Mouse (Mus musculus) heart, embryonic 15.5 days (tissue): Measurements from ENCODE around the gene Arid5b. TPM values are rescaled to one million over a fixed set of nuclear protein-coding genes. Genes with fewer than 3 reads are reported as not detected.
A peak's percentile ranks its signal among the peaks of the same experiment; 100 is the strongest.

Experiments
- ATAC-seq: fragments of 200-750 bp; cut with Nextera tagmentation; replicated peaks from 2 replicates; pipeline ENCODE4 v1.8.0; 2017; ENCODE audit warnings: low read depth, moderate TSS enrichment; ENCODE audit not compliant: insufficient number of reproducible peaks, insufficient read depth, low FRiP score
- H3K27ac ChIP-seq: fragments of 300-500 bp; sonication (generic); 2 replicates; pipeline ENCODE4 v1.5.1; 2015; ENCODE audit warnings: mild to moderate bottlenecking, inconsistent platforms
- H3K27me3 ChIP-seq: fragments of 300-500 bp; sonication (generic); 2 replicates; pipeline ENCODE4 v1.6.1; 2015; ENCODE audit warnings: inconsistent platforms
- H3K36me3 ChIP-seq: fragments of 300-500 bp; sonication (generic); 2 replicates; pipeline ENCODE4 v1.6.1; 2015; ENCODE audit warnings: mild to moderate bottlenecking, inconsistent platforms
- H3K4me1 ChIP-seq: fragments of 300-500 bp; sonication (generic); replicated peaks from 2 replicates; pipeline ENCODE4 v1.6.1; 2015; ENCODE audit warnings: inconsistent platforms
- H3K4me2 ChIP-seq: fragments of 300-500 bp; sonication (generic); 2 replicates; pipeline ENCODE4 v1.6.1; 2015; ENCODE audit warnings: inconsistent platforms, mild to moderate bottlenecking, moderate library complexity
- H3K4me3 ChIP-seq: fragments of 300-500 bp; sonication (generic); 2 replicates; pipeline ENCODE4 v1.5.1; 2015; ENCODE audit warnings: mild to moderate bottlenecking, inconsistent platforms
- H3K9ac ChIP-seq: fragments of 300-500 bp; sonication (generic); 2 replicates; pipeline ENCODE4 v1.6.1; 2015; ENCODE audit warnings: mild to moderate bottlenecking, inconsistent platforms
- H3K9me3 ChIP-seq: fragments of 300-500 bp; sonication (generic); replicated peaks from 2 replicates; pipeline ENCODE4 v1.6.1; 2016; ENCODE audit warnings: inconsistent platforms
- WGBS: fragments of 180-500 bp; shearing (Covaris S2); methylation state at CpG from one replicate; pipeline ENCODE4 v1.1.7; 2015; ENCODE audit warnings: mixed read lengths; 5-methylcytosine and 5-hydroxymethylcytosine counted together
- polyA plus RNA-seq: library from polyadenylated mRNA; unstranded; fragments of >200 nt; fragmentation: Nextera tagmentation; extraction: Ambion mirVana; gene quantifications from 2 replicates; pipeline ENCODE4 v1.2.1, GENCODE M21; 2015

Gene Arid5b
- polyA plus RNA-seq, 1 experiment from 2014 or later = 21.5 TPM

DNA sequence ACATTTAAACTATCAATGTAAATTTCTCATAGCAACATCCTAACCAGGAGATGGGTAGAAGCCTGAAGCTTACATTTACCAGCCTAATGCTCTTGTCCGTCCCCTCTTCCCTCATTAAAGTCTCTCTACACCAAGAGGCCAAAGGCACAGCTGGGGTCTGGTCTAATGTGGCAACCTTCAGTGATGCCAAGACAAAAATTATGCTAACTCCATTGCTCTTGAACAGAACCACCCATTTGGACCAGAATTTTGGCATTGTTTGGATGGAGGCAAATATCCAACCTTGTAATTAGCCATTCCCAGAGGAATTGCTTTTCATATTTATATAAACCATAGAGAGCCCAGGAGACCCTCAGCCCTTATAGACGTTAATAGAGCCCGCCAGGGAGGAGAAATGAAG, 88.7 kb downstream of the Arid5b start:
- no peaks in the 10 kb centered on the region for H3K27me3 ChIP-seq
- no peaks in the 10 kb centered on the region for H3K9me3 ChIP-seq
- H3K4me1 ChIP-seq = peaks cover 16% of the 10 kb centered on the region
- H3K36me3 ChIP-seq = peaks cover 13% of the 10 kb centered on the region
- H3K9ac ChIP-seq = no peak overlapping the region
- WGBS = 84% methylated on average over 3 of the region's 3 CpGs
- ATAC-seq = no peak
- no peak overlapping the region for H3K27ac ChIP-seq
- H3K4me3 ChIP-seq = no peak overlapping the region
- H3K4me2 ChIP-seq = no peak overlapping the region

DNA sequence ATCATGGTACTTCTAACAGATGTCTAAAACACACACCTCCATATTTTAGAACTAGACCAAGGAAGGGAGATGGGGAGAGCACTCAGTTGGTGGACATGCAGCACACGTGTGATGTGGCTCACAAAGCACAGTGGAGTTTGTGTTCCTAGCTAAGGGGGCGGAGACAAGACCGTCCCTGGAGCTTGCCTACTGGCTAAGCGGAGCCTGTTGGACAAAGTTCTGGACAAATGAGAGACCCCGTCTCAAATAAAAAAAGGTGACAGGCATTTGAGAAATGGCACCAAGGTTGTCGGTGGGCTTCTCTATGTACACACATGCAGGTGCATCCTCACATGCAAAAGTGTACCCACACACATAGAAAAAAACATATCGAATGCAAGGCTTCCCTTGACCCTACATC, 95.4 kb downstream of the Arid5b start:
- WGBS = 94% methylated on average over 7 of the region's 7 CpGs
- H3K9ac ChIP-seq = no peak overlapping the region
- no peak for ATAC-seq

DNA sequence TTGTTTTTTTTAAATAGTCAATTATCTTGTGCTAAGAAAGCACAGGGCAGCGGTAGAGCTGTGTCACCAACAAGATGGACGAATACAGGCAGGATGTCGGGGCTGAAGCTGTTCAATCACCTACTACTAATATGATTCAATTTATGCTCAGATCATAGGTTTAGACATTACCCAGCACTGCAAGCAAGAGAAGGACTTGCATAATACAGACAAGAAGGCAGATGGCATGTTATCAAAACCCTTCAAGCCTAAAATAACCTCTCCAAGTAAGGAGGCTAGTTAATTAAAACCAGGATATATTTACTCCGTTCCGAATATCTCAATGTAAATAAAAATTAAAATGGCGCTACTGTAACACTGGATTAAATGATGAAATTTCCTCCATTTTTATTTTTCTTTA, 96.3 kb downstream of the Arid5b start:
- 70% methylated on average over 6 of the region's 6 CpGs for WGBS
- peaks cover 15% of the 10 kb centered on the region; the same call in 1 of the 2 replicates for H3K4me1 ChIP-seq
- H3K4me3 ChIP-seq = no peak overlapping the region
- H3K9me3 ChIP-seq = no peaks in the 10 kb centered on the region
- H3K4me2 ChIP-seq = no peak overlapping the region
- no peak for ATAC-seq
- no peaks in the 10 kb centered on the region for H3K27me3 ChIP-seq
- no peak overlapping the region for H3K9ac ChIP-seq
- H3K36me3 ChIP-seq = peaks cover 14% of the 10 kb centered on the region
- H3K27ac ChIP-seq = no peak overlapping the region

More for the DNA sequence above, 95.4 kb downstream of the Arid5b start:
- Histone ChIP-seq H3K36me3 (peaks cover 14% of the 10 kb centered on the region), H3K9me3 (no peaks in the 10 kb centered on the region), H3K27me3 (no peaks in the 10 kb centered on the region), H3K4me1 (peaks cover 15% of the 10 kb centered on the region; the same call in 1 of the 2 replicates), H3K4me3 (no peak overlapping the region), H3K27ac (no peak overlapping the region), H3K4me2 (no peak overlapping the region)

DNA sequence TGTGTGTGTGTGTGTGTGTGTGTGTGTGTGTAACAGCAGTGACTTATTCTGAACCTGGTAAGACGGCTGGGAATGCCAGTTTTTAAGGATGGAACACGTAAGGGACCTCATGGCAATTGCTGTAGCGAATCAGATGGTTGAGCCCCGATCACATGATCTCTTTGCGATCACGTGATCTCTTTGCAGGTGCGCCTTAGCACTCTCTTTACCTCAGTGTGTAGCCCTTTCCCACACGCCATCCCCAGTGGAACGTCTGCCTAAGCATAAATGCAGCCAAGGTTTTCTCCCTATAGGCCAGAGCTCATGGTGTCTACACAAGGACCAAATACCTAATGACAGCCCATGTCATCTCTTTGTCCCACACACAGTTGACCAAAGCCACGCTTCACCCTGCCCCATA, 97.4 kb downstream of the Arid5b start:
- H3K9ac ChIP-seq = no peak overlapping the region
- no peak overlapping the region for H3K27ac ChIP-seq
- no peak overlapping the region for H3K4me2 ChIP-seq
- no peak for ATAC-seq
- H3K27me3 ChIP-seq = no peaks in the 10 kb centered on the region
- no peak overlapping the region for H3K4me3 ChIP-seq
- H3K36me3 ChIP-seq = peaks cover 9% of the 10 kb centered on the region
- 89% methylated on average over 10 of the region's 10 CpGs for WGBS
- H3K4me1 ChIP-seq = peaks cover 15% of the 10 kb centered on the region; the same call in 1 of the 2 replicates
- no peaks in the 10 kb centered on the region for H3K9me3 ChIP-seq

DNA sequence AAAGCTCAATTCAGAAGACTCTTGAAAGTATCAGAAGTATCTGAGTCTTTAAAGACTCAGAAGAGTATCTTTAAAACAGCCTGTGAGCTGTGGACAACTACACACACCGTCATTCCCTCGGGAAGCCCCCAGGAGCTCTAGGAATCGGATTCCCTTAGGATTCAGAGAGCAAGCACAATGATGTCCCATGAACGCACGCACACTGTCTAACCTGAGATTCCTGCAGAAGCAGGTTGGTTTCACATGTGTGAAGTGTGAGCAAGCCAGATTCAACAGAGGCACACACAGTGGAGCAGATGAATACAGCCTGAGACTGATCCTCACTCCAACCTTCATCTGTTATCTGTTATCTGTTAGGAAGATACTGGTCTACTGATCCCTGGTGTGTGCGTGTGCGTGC, 97.8 kb downstream of the Arid5b start:
- no peaks in the 10 kb centered on the region for H3K9me3 ChIP-seq
- H3K9ac ChIP-seq = no peak overlapping the region
- H3K4me3 ChIP-seq = no peak overlapping the region
- H3K36me3 ChIP-seq = peaks cover 6% of the 10 kb centered on the region
- no peak for ATAC-seq
- no peaks in the 10 kb centered on the region for H3K27me3 ChIP-seq
- peaks cover 15% of the 10 kb centered on the region; the same call in 1 of the 2 replicates for H3K4me1 ChIP-seq
- H3K4me2 ChIP-seq = no peak overlapping the region
- 88% methylated on average over 7 of the region's 7 CpGs for WGBS
- H3K27ac ChIP-seq = no peak overlapping the region

DNA sequence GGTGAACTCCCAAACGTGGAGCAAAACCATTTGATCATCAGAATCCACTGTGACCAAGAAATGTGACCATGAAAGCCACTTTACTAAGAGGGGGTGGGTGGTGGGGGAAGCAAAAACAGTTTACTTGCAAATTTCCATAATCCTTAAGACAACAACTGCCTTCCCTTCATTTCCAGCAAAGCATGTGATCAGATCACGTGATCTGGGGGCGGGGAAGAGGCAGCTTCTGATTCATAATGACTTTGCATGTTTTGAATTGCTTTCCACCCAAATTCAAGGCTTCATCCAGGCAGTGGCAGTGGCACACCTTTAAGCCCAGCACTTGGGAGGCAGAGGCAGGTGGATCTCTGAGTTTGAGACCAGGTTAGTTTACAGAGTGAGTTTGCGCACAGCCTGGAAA, 98.4 kb downstream of the Arid5b start:
- Histone ChIP-seq H3K4me2 (no peak overlapping the region), H3K27me3 (no peaks in the 10 kb centered on the region), H3K4me1 (peaks cover 15% of the 10 kb centered on the region; the same call in 1 of the 2 replicates), H3K4me3 (no peak overlapping the region), H3K9me3 (no peaks in the 10 kb centered on the region), H3K9ac (no peak overlapping the region), H3K27ac (no peak overlapping the region), H3K36me3 (peaks cover 3% of the 10 kb centered on the region)
- no peak for ATAC-seq
- 71% methylated on average over 4 of the region's 4 CpGs for WGBS

DNA sequence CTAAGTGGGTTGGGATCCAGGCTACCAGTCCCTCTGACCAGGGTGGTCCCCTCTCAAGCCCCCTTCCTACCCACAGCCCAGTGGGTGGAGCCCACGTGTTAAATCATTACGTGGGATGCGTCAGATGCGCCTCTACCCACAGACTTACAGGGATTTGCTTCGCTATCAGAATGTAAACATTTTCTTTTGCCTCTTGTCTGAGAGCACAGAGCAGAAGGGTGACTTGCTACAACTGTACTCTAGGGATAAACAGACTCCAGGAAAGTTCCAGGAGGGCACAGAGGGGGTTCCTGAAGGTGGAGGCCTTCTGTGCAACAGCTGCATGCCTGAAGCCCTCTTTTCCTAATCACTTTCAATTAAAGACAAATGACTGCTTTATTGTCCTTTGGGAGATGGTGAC, 98.8 kb downstream of the Arid5b start:
- Histone ChIP-seq H3K4me1 (peaks cover 16% of the 10 kb centered on the region), H3K27me3 (no peaks in the 10 kb centered on the region), H3K36me3 (no peaks in the 10 kb centered on the region), H3K9ac (no peak overlapping the region), H3K4me2 (no peak overlapping the region), H3K9me3 (no peaks in the 10 kb centered on the region), H3K27ac (0 out of 2 replicates have a peak overlapping the region, but pooled peaks have one; percentile 5), H3K4me3 (no peak overlapping the region)
- WGBS = 36% methylated on average over 5 of the region's 5 CpGs
- no peak for ATAC-seq

DNA sequence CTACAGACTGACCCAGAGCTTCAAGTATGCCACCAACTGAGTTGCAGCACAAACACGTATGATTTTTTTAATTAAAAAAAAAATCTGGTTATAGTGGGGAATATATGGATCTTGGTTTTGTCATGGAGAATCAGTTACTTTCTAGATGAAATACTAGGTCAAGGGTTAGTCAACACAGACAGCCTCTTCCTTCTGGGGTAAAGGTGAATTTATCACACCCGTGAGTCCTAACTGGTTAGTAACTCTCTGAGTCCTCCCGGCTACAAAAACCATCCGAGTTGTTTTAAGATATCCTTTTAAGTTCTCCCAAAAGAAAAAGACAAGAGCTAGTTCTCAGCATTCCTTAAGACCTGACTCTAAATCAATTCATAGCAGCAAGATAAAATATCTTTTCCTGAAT, 99.2 kb downstream of the Arid5b start:
- Histone ChIP-seq H3K36me3 (no peaks in the 10 kb centered on the region), H3K27me3 (no peaks in the 10 kb centered on the region), H3K4me2 (no peak overlapping the region), H3K27ac (no peak overlapping the region), H3K4me1 (peaks cover 19% of the 10 kb centered on the region), H3K9me3 (no peaks in the 10 kb centered on the region), H3K9ac (no peak overlapping the region), H3K4me3 (no peak overlapping the region)
- ATAC-seq = no peak
- 56% methylated on average over 4 of the region's 4 CpGs for WGBS

DNA sequence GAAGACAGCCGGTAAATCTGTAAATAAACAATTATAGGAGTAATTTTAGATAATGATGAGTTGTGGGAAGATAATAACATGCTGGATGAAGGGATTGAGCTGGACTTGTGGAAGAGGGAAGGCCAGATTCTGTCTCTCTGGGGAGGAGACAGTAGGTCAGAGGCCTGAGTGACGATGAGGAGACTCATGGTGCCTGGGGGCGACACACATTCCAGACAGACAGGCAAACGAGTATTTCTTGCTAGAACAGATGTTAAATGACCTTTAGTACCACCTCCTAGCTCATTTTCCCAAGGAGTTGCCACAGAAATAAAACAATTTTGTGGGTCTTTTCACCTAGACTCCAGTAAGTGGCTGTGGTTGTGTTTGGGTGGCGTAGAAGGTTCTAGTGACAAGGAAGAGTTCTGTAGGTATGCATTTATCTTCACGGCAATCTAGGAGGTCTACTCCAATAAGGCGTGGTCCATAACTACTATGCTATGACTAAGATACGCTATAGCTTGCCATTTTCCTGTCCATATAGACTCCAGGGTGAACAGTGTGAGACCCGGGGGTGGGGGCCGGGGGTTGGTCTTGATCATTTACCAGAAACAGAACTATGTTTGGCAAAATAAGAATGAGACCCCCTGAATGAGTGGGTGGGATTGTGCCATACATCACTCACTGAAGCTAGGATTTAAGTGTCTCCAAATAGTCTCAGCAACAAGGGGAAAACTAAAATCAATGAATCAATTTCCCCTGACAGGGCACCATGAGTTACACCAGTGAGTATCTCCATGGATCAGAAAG, 100.6 kb downstream of the Arid5b start:
- WGBS = 81% methylated on average over 10 of the region's 10 CpGs
- no peak overlapping the region for H3K4me3 ChIP-seq
- peaks cover 22% of the 10 kb centered on the region for H3K4me1 ChIP-seq
- H3K9me3 ChIP-seq = no peaks in the 10 kb centered on the region
- no peak overlapping the region for H3K4me2 ChIP-seq
- no peaks in the 10 kb centered on the region for H3K27me3 ChIP-seq
- no peak overlapping the region for H3K9ac ChIP-seq
- no peaks in the 10 kb centered on the region for H3K36me3 ChIP-seq
- H3K27ac ChIP-seq = no peak overlapping the region
- ATAC-seq = no peak

DNA sequence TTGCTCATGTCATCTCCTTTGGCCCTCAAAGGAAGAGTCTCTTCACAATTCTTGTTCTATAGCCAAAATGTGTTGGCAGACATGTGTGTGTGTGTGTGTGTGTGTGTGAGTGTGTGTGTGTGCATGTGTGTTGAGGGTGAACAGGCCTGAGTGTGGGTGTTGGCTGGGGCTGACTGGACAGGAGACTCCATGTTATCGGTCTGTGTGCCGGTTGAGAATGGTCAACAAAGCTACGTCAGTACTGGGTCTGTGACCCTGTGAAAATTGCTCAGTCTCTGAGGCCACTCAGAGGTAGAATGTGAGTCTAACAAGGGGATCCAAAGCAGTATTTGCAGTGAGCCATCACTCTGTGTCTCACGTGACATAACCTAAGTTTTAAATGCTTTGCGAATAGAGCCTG, 102.7 kb downstream of the Arid5b start:
- ATAC-seq = no peak
- 89% methylated on average over 5 of the region's 5 CpGs for WGBS
- Histone ChIP-seq H3K27me3 (no peaks in the 10 kb centered on the region), H3K4me3 (no peak overlapping the region), H3K27ac (no peak overlapping the region), H3K36me3 (no peaks in the 10 kb centered on the region), H3K9me3 (no peaks in the 10 kb centered on the region), H3K9ac (no peak overlapping the region), H3K4me1 (peaks cover 18% of the 10 kb centered on the region), H3K4me2 (no peak overlapping the region)

DNA sequence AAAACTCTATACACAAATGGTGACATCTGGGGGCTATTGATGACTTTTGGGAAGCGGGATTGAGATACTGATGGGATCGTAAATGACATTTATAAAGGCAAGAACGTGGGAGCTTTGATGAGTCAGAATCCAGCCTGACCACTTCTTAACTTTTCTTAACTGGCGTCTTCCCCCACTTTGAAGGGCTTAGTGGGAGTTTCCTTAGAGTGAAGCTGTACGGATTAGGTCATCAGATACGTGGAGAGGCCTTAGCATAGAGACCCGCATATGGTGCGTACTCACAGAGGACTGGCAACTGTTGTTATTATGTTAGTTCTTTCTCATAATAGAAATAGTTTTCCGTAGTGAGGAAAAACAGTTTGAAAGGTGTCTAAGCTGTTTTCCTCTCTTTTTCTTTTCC, 104.9 kb downstream of the Arid5b start:
- H3K9ac ChIP-seq = no peak overlapping the region
- no peaks in the 10 kb centered on the region for H3K36me3 ChIP-seq
- H3K4me2 ChIP-seq = no peak overlapping the region
- no peak overlapping the region for H3K4me3 ChIP-seq
- no peak for ATAC-seq
- H3K27ac ChIP-seq = no peak overlapping the region
- 60% methylated on average over 9 of the region's 9 CpGs for WGBS
- peaks cover 23% of the 10 kb centered on the region for H3K4me1 ChIP-seq
- no peaks in the 10 kb centered on the region for H3K27me3 ChIP-seq
- no peaks in the 10 kb centered on the region for H3K9me3 ChIP-seq

DNA sequence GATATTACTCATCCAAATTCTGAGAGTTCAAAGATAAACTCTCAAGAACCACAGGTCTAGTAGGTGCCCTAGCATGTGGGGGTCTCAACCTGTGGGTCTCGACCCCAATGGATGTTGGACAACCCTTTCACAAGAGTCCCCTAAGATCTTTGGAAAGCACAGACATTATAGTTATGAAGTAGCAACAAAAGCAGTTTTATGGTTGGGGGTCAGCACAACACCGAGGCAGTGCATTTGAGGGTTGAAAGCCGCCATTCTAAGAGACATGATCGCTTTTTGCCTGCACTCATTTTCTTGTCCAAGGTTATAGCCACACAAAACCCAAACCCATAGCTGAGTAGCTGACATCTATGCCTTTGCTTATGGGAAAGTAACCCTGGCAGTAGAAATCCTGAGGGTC, 105.6 kb downstream of the Arid5b start:
- H3K9me3 ChIP-seq = no peaks in the 10 kb centered on the region
- no peak overlapping the region for H3K27ac ChIP-seq
- 95% methylated on average over 4 of the region's 4 CpGs for WGBS
- no peak overlapping the region for H3K4me2 ChIP-seq
- no peak overlapping the region for H3K4me3 ChIP-seq
- H3K9ac ChIP-seq = no peak overlapping the region
- ATAC-seq = no peak
- H3K27me3 ChIP-seq = no peaks in the 10 kb centered on the region
- H3K4me1 ChIP-seq = peaks cover 30% of the 10 kb centered on the region
- no peaks in the 10 kb centered on the region for H3K36me3 ChIP-seq
